Mouse (Mus musculus) limb, embryonic 15.5 days (tissue): ENCODE measurements around the gene 2410002F23Rik. TPM values are rescaled to one million over a fixed set of nuclear protein-coding genes. Genes with fewer than 3 reads are reported as not detected.

Experiments used
- ATAC-seq: fragments of 200-750 bp; cut with Nextera tagmentation; 2 replicates; pipeline ENCODE4 v1.8.0; 2017; ENCODE audit warnings: low read depth, moderate TSS enrichment; ENCODE audit not compliant: insufficient number of reproducible peaks, low FRiP score, low TSS enrichment
- H3K27ac ChIP-seq: fragments of 300-500 bp; sonication (generic); 2 replicates; pipeline ENCODE4 v1.5.1; 2015; ENCODE audit warnings: moderate library complexity, mild to moderate bottlenecking, inconsistent platforms
- H3K27me3 ChIP-seq: fragments of 300-500 bp; sonication (generic); 2 replicates; pipeline ENCODE4 v1.6.1; 2015; ENCODE audit warnings: inconsistent platforms
- H3K36me3 ChIP-seq: fragments of 300-500 bp; sonication (generic); 2 replicates; pipeline ENCODE4 v1.6.1; 2015; ENCODE audit warnings: inconsistent platforms
- H3K4me1 ChIP-seq: fragments of 300-500 bp; sonication (generic); 2 replicates; pipeline ENCODE4 v1.6.1; 2015; ENCODE audit warnings: inconsistent platforms
- H3K4me2 ChIP-seq: fragments of 300-500 bp; sonication (generic); 2 replicates; pipeline ENCODE4 v1.6.1; 2015; ENCODE audit warnings: mild to moderate bottlenecking, inconsistent platforms
- H3K4me3 ChIP-seq: fragments of 300-500 bp; sonication (generic); 2 replicates; pipeline ENCODE4 v1.5.1; 2015; ENCODE audit warnings: mild to moderate bottlenecking, inconsistent platforms
- H3K9ac ChIP-seq: fragments of 300-500 bp; sonication (generic); 2 replicates; pipeline ENCODE4 v1.6.1; 2015; ENCODE audit warnings: inconsistent platforms
- H3K9me3 ChIP-seq: fragments of 300-500 bp; sonication (generic); 2 replicates; pipeline ENCODE4 v1.6.1; 2016; ENCODE audit warnings: inconsistent platforms
- WGBS: fragments of 180-500 bp; shearing (Covaris S2); methylation state at CpG from one replicate; pipeline ENCODE4 v1.1.7; 2015; 5-methylcytosine and 5-hydroxymethylcytosine counted together
- polyA plus RNA-seq: library from polyadenylated mRNA; unstranded; fragments of >200 nt; fragmentation: Nextera tagmentation; extraction: Ambion mirVana; gene quantifications from 2 replicates; pipeline ENCODE4 v1.2.1, GENCODE M21; 2015

Gene 2410002F23Rik
- polyA plus RNA-seq, 1 experiment from 2014 or later = 183 TPM

GRCm38 (mm10) chr7:44268117-44268516 is 21.6 kb downstream of the 2410002F23Rik start:
- Histone ChIP-seq H3K4me1 (peaks cover 4% of the 10 kb centered on the region; the same call in 1 of the 2 replicates), H3K36me3 (no peaks in the 10 kb centered on the region), H3K9me3 (no peaks in the 10 kb centered on the region), H3K4me3 (no peak overlapping the region), H3K27ac (no peak overlapping the region), H3K9ac (no peak overlapping the region), H3K4me2 (no peak overlapping the region), H3K27me3 (peaks cover 31% of the 10 kb centered on the region)
- 69% methylated on average over 11 of the region's 11 CpGs for whole genome bisulfite sequencing
- no peak for ATAC-seq

GRCm38 (mm10) chr7:44269397-44269796 is 22.9 kb downstream of the 2410002F23Rik start:
- Histone ChIP-seq H3K9ac (no peak overlapping the region), H3K4me2 (no peak overlapping the region), H3K4me1 (no peaks in the 10 kb centered on the region), H3K36me3 (no peaks in the 10 kb centered on the region), H3K9me3 (no peaks in the 10 kb centered on the region), H3K4me3 (no peak overlapping the region), H3K27ac (no peak overlapping the region), H3K27me3 (peaks cover 32% of the 10 kb centered on the region)
- WGBS = 90% methylated on average over 2 of the region's 2 CpGs
- ATAC-seq = no peak

GRCm38 (mm10) chr7:44271309-44271708 is 24.8 kb downstream of the 2410002F23Rik start:
- Histone ChIP-seq H3K9ac (no peak overlapping the region), H3K4me3 (no peak overlapping the region), H3K9me3 (no peaks in the 10 kb centered on the region), H3K4me1 (no peaks in the 10 kb centered on the region), H3K4me2 (no peak overlapping the region), H3K27ac (no peak overlapping the region), H3K27me3 (peaks cover 36% of the 10 kb centered on the region), H3K36me3 (no peaks in the 10 kb centered on the region)
- WGBS = 66% methylated on average over 2 of the region's 2 CpGs
- ATAC-seq = no peak

GRCm38 (mm10) chr7:44272546-44272945 is 26.0 kb downstream of the 2410002F23Rik start:
- peaks cover 36% of the 10 kb centered on the region for H3K27me3 ChIP-seq
- 74% methylated on average over 7 of the region's 7 CpGs for WGBS
- ATAC-seq = no peak

GRCm38 (mm10) chr7:44273446-44273845 is 26.9 kb downstream of the 2410002F23Rik start:
- Histone ChIP-seq H3K27me3 (peaks cover 32% of the 10 kb centered on the region), H3K36me3 (no peaks in the 10 kb centered on the region), H3K9me3 (no peaks in the 10 kb centered on the region), H3K9ac (no peak overlapping the region), H3K4me3 (no peak overlapping the region), H3K4me2 (no peak overlapping the region), H3K27ac (no peak overlapping the region), H3K4me1 (no peaks in the 10 kb centered on the region)
- 69% methylated on average over 7 of the region's 7 CpGs for WGBS
- no peak for ATAC-seq

More at GRCm38 (mm10) chr7:44272546-44272945, 26.0 kb downstream of the 2410002F23Rik start:
- no peaks in the 10 kb centered on the region for H3K9me3 ChIP-seq
- no peak overlapping the region for H3K4me2 ChIP-seq
- H3K4me1 ChIP-seq = no peaks in the 10 kb centered on the region
- H3K9ac ChIP-seq = no peak overlapping the region
- no peak overlapping the region for H3K4me3 ChIP-seq
- no peak overlapping the region for H3K27ac ChIP-seq
- H3K36me3 ChIP-seq = no peaks in the 10 kb centered on the region

- H3K27me3 ChIP-seq = peaks cover 27% of the 10 kb centered on the region
- no peaks in the 10 kb centered on the region for H3K36me3 ChIP-seq
- no peak for ATAC-seq
- H3K4me3 ChIP-seq = no peak overlapping the region
- no peak overlapping the region for H3K4me2 ChIP-seq
- 23% methylated on average over 11 of the region's 11 CpGs for WGBS
- no peak overlapping the region for H3K27ac ChIP-seq
- H3K9ac ChIP-seq = no peak overlapping the region
- no peaks in the 10 kb centered on the region for H3K9me3 ChIP-seq
- H3K4me1 ChIP-seq = no peaks in the 10 kb centered on the region
Measured at GRCm38 (mm10) chr7:44274096-44274495, 27.6 kb downstream of the 2410002F23Rik start.

GRCm38 (mm10) chr7:44275546-44275945 is 29.0 kb downstream of the 2410002F23Rik start:
- Histone ChIP-seq H3K36me3 (no peaks in the 10 kb centered on the region), H3K9me3 (no peaks in the 10 kb centered on the region), H3K4me1 (no peaks in the 10 kb centered on the region), H3K27me3 (peaks cover 27% of the 10 kb centered on the region), H3K9ac (no peak overlapping the region), H3K27ac (no peak overlapping the region), H3K4me2 (no peak overlapping the region), H3K4me3 (no peak overlapping the region)
- 71% methylated on average over 3 of the region's 3 CpGs for WGBS
- ATAC-seq = no peak

GRCm38 (mm10) chr7:44276461-44277249 is 30.1 kb downstream of the 2410002F23Rik start:
- no peak for ATAC-seq
- H3K4me2 ChIP-seq = no peak overlapping the region
- no peak overlapping the region for H3K4me3 ChIP-seq
- no peak overlapping the region for H3K9ac ChIP-seq
- 71% methylated on average over 10 of the region's 10 CpGs for WGBS
- no peaks in the 10 kb centered on the region for H3K4me1 ChIP-seq
- H3K9me3 ChIP-seq = no peaks in the 10 kb centered on the region
- no peaks in the 10 kb centered on the region for H3K36me3 ChIP-seq
- H3K27ac ChIP-seq = no peak overlapping the region
- H3K27me3 ChIP-seq = peaks cover 32% of the 10 kb centered on the region

GRCm38 (mm10) chr7:44277250-44277622 is 30.7 kb downstream of the 2410002F23Rik start:
- Histone ChIP-seq H3K9ac (no peak overlapping the region), H3K4me2 (no peak overlapping the region), H3K36me3 (no peaks in the 10 kb centered on the region), H3K9me3 (no peaks in the 10 kb centered on the region), H3K27me3 (peaks cover 32% of the 10 kb centered on the region), H3K27ac (no peak overlapping the region), H3K4me1 (no peaks in the 10 kb centered on the region), H3K4me3 (no peak overlapping the region)
- ATAC-seq = no peak
- 45% methylated on average over 2 of the region's 2 CpGs for WGBS

GRCm38 (mm10) chr7:44280959-44281358 is 34.4 kb downstream of the 2410002F23Rik start:
- Histone ChIP-seq H3K9me3 (no peaks in the 10 kb centered on the region), H3K4me1 (no peaks in the 10 kb centered on the region), H3K4me3 (no peak overlapping the region), H3K27ac (no peak overlapping the region), H3K9ac (no peak overlapping the region), H3K36me3 (no peaks in the 10 kb centered on the region), H3K27me3 (0 out of 2 replicates have a peak, but pooled peaks cover 5% of the 10 kb centered on the region), H3K4me2 (no peak overlapping the region)
- WGBS = 64% methylated on average over 1 of the region's 1 CpGs
- ATAC-seq = no peak

GRCm38 (mm10) chr7:44281586-44281985 is 35.1 kb downstream of the 2410002F23Rik start:
- Histone ChIP-seq H3K36me3 (no peaks in the 10 kb centered on the region), H3K4me1 (no peaks in the 10 kb centered on the region), H3K9me3 (no peaks in the 10 kb centered on the region), H3K27ac (no peak overlapping the region), H3K4me2 (no peak overlapping the region), H3K27me3 (0 out of 2 replicates have a peak, but pooled peaks cover 5% of the 10 kb centered on the region), H3K9ac (no peak overlapping the region), H3K4me3 (no peak overlapping the region)
- no peak for ATAC-seq
- WGBS = 80% methylated on average over 7 of the region's 7 CpGs

- 77% methylated on average over 7 of the region's 7 CpGs for WGBS
- no peak overlapping the region for H3K9ac ChIP-seq
- no peak overlapping the region for H3K4me3 ChIP-seq
- H3K4me1 ChIP-seq = no peaks in the 10 kb centered on the region
- no peaks in the 10 kb centered on the region for H3K36me3 ChIP-seq
- no peak overlapping the region for H3K4me2 ChIP-seq
- H3K27me3 ChIP-seq = no peaks in the 10 kb centered on the region
- no peak overlapping the region for H3K27ac ChIP-seq
- H3K9me3 ChIP-seq = no peaks in the 10 kb centered on the region
- ATAC-seq = no peak
Measured at GRCm38 (mm10) chr7:44287760-44288159, 41.2 kb downstream of the 2410002F23Rik start.
